21 mouse cellular contexts compared by ENCODE assay signal in the genomic region with DNA sequence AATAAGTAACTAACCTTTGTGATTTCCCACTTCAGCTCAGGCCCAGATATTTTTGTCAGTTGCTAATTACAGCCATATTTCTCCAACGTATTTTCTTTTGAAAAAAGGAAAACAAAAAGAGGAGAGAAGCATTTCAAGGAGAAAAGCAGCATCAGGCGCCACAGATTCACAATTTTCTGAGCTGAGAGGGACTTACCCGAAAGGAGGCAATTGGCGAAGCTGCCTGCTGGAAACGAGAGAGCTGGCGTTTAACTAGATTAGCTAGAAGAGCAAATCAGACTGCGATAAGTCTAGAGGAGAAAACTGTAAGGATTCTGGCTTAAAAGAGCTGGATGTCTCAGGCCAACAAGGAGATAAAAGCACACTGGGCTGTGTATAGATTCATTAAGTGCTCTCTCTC.
DNase-seq lines count a peak whose midpoint lies in the region; ATAC-seq and TF ChIP-seq lines count a peak whose summit lies in the region.
"Had no signal": no experiment of that assay in that cellular context is flagged by ENCODE, and none has a peak within 500 bp of the region (broad histone marks: within the 10 kb centered on the region; RNA-seq: fewer than 3 reads in every experiment).

No protein-coding gene starts in this region.

- H3K36me3 ChIP-seq in midbrain, embryonic 15.5 days (replicated peaks): no peaks in the 10 kb centered on the region
- H3K36me3 ChIP-seq in midbrain, embryonic 13.5 days: no peaks in the 10 kb centered on the region
- H3K36me3 ChIP-seq in limb, embryonic 13.5 days: no peaks in the 10 kb centered on the region
- H3K36me3 ChIP-seq: forebrain, embryonic 10.5 days; heart, embryonic 13.5 days; hindbrain, embryonic 12.5 days; kidney, embryonic 15.5 days had no signal

- peak; percentile 15 to 17 for DNase-seq in layer of hippocampus, adult 2 months (ENCODE audit: low spot score in 2 of 2)
- DNase-seq in layer of hippocampus, postnatal 36 days: no peak
- DNase-seq in right cerebral cortex, postnatal 4 days: peak; percentile 20
- no peak for DNase-seq in kidney, postnatal 36 days
- DNase-seq: adrenal gland, adult 8-10 months; cerebellum, adult 9-10 months; gastrocnemius, postnatal 14 days; heart, adult 18-20 months; heart, postnatal 14 days; kidney, adult 11 months; kidney, postnatal 4 days; lung, postnatal 4 days had no signal

- H3K27ac ChIP-seq in layer of hippocampus, adult 2 months: peak overlapping the region; percentile 71
- H3K27ac ChIP-seq in midbrain, embryonic 15.5 days: 0 out of 2 replicates have a peak overlapping the region, but pooled peaks have one; percentile 15
- H3K27ac ChIP-seq in midbrain, embryonic 13.5 days: no peak overlapping the region
- H3K27ac ChIP-seq in limb, embryonic 13.5 days: no peak overlapping the region
- H3K27ac ChIP-seq: forebrain, embryonic 10.5 days; heart, embryonic 13.5 days; hindbrain, embryonic 12.5 days; kidney, embryonic 15.5 days; stomach, postnatal 0 days had no signal

- H3K4me1 ChIP-seq in midbrain, embryonic 15.5 days: no peaks in the 10 kb centered on the region
- H3K4me1 ChIP-seq in midbrain, embryonic 13.5 days (replicated peaks): no peaks in the 10 kb centered on the region
- 0 out of 2 replicates have a peak, but pooled peaks cover 8% of the 10 kb centered on the region for H3K4me1 ChIP-seq in limb, embryonic 13.5 days
- H3K4me1 ChIP-seq: heart, embryonic 13.5 days; hindbrain, embryonic 12.5 days; kidney, embryonic 15.5 days had no signal

- ATAC-seq in midbrain, embryonic 15.5 days (replicated peaks): no peak
- ATAC-seq in midbrain, embryonic 13.5 days: no peak
- no peak for ATAC-seq in limb, embryonic 13.5 days (ENCODE audit: low FRiP score, low read depth)
- ATAC-seq: activated CD4-positive, CD25-positive, alpha-beta regulatory T cell, adult 4 months had no signal

- WGBS in midbrain, embryonic 15.5 days: 45% methylated on average over 7 of the region's 7 CpGs
- WGBS in midbrain, embryonic 13.5 days: 50% methylated on average over 7 of the region's 7 CpGs
- WGBS in limb, embryonic 13.5 days: 35% methylated on average over 7 of the region's 7 CpGs

- no peak overlapping the region for H3K9ac ChIP-seq in midbrain, embryonic 15.5 days
- no peak overlapping the region for H3K9ac ChIP-seq in midbrain, embryonic 13.5 days (replicated peaks)
- no peak overlapping the region for H3K9ac ChIP-seq in limb, embryonic 13.5 days
- H3K9ac ChIP-seq: heart, embryonic 13.5 days; hindbrain, embryonic 12.5 days; kidney, embryonic 15.5 days had no signal

- H3K27me3 ChIP-seq in midbrain, embryonic 15.5 days (replicated peaks): no peaks in the 10 kb centered on the region
- no peaks in the 10 kb centered on the region for H3K27me3 ChIP-seq in midbrain, embryonic 13.5 days
- no peaks in the 10 kb centered on the region for H3K27me3 ChIP-seq in limb, embryonic 13.5 days
- H3K27me3 ChIP-seq: heart, embryonic 13.5 days; hindbrain, embryonic 12.5 days; kidney, embryonic 15.5 days had no signal

- TF ChIP-seq CTCF in layer of hippocampus, adult 2 months (conservative IDR thresholded peaks at IDR 0.05): no peak

- no peak overlapping the region for H3K4me3 ChIP-seq in layer of hippocampus, adult 2 months
- no peak overlapping the region for H3K4me3 ChIP-seq in midbrain, embryonic 15.5 days
- H3K4me3 ChIP-seq in midbrain, embryonic 13.5 days (replicated peaks): no peak overlapping the region
- no peak overlapping the region for H3K4me3 ChIP-seq in limb, embryonic 13.5 days
- H3K4me3 ChIP-seq: forebrain, embryonic 10.5 days; heart, embryonic 13.5 days; hindbrain, embryonic 12.5 days; kidney, embryonic 15.5 days had no signal

- no peaks in the 10 kb centered on the region for H3K9me3 ChIP-seq in midbrain, embryonic 15.5 days
- no peaks in the 10 kb centered on the region for H3K9me3 ChIP-seq in midbrain, embryonic 13.5 days
- no peaks in the 10 kb centered on the region for H3K9me3 ChIP-seq in limb, embryonic 13.5 days
- H3K9me3 ChIP-seq: forebrain, embryonic 10.5 days; heart, embryonic 13.5 days; hindbrain, embryonic 12.5 days; kidney, embryonic 15.5 days had no signal

- H3K4me2 ChIP-seq in midbrain, embryonic 15.5 days: no peak overlapping the region
- H3K4me2 ChIP-seq in midbrain, embryonic 13.5 days (replicated peaks): no peak overlapping the region
- H3K4me2 ChIP-seq in limb, embryonic 13.5 days (replicated peaks): 0 out of 2 replicates have a peak overlapping the region, but pooled peaks have one; percentile 1
- H3K4me2 ChIP-seq: hindbrain, embryonic 12.5 days; kidney, embryonic 15.5 days had no signal

Comparison
In these comparisons a context has a peak if more than half of its experiments do, and no peak if none do; other contexts are left out.
1. DNase-seq: peak in layer of hippocampus, adult 2 months (2 of 2) and right cerebral cortex, postnatal 4 days (single experiment); none in layer of hippocampus, postnatal 36 days (0 of 2) and kidney, postnatal 36 days (0 of 2).
2. H3K27ac ChIP-seq: peak in layer of hippocampus, adult 2 months (single experiment) and midbrain, embryonic 15.5 days (single experiment); none in midbrain, embryonic 13.5 days (single experiment) and limb, embryonic 13.5 days (single experiment).